Mouse (Mus musculus) embryonic facial prominence, embryonic 11.5 days (tissue): ENCODE measurements around the gene Vav2. TPM values are rescaled to one million over a fixed set of nuclear protein-coding genes. Genes with fewer than 3 reads are reported as not detected.
A peak's percentile ranks its signal among the peaks of the same experiment; 100 is the strongest.

Experiments used
- ATAC-seq: fragments of 200-750 bp; cut with Nextera tagmentation; replicated peaks from 2 replicates; pipeline ENCODE4 v1.8.0; 2017; ENCODE audit warnings: low read depth; ENCODE audit not compliant: insufficient number of reproducible peaks, low FRiP score, low TSS enrichment
- DNase-seq: peaks from one replicate; pipeline ENCODE4 v3.0.0-alpha.2; 2015; ENCODE audit warnings: low spot score
- H3K27ac ChIP-seq: fragments of 300-500 bp; sonication (generic); replicated peaks from 2 replicates; pipeline ENCODE4 v1.5.1; 2014; ENCODE audit warnings: mild to moderate bottlenecking, low read depth, low read length, control low read depth
- H3K27me3 ChIP-seq: fragments of 300-500 bp; sonication (generic); 2 replicates; pipeline ENCODE4 v1.6.1; 2014; ENCODE audit warnings: mild to moderate bottlenecking, low read length, moderate library complexity, mixed read lengths; ENCODE audit not compliant: control insufficient read depth, insufficient read depth
- H3K36me3 ChIP-seq: fragments of 300-500 bp; sonication (generic); replicated peaks from 2 replicates; pipeline ENCODE4 v1.6.1; 2014; ENCODE audit warnings: low read depth, mild to moderate bottlenecking, low read length, moderate library complexity, mixed read lengths; ENCODE audit not compliant: control insufficient read depth, insufficient read depth
- H3K4me1 ChIP-seq: fragments of 300-500 bp; sonication (generic); 2 replicates; pipeline ENCODE4 v1.6.1; 2014; ENCODE audit warnings: low read length, mixed read lengths; ENCODE audit not compliant: control insufficient read depth, insufficient read depth
- H3K4me2 ChIP-seq: fragments of 300-500 bp; sonication (generic); 2 replicates; pipeline ENCODE4 v1.6.1; 2014; ENCODE audit warnings: low read depth, mild to moderate bottlenecking, control low read depth, low read length, moderate library complexity
- H3K4me3 ChIP-seq: fragments of 300-500 bp; sonication (generic); 2 replicates; pipeline ENCODE4 v1.5.1; 2014; ENCODE audit warnings: low read depth, low read length, control low read depth
- H3K9ac ChIP-seq: fragments of 300-500 bp; sonication (generic); replicated peaks from 2 replicates; pipeline ENCODE4 v1.6.1; 2014; ENCODE audit warnings: mild to moderate bottlenecking, control low read depth, low read length
- H3K9me3 ChIP-seq: fragments of 300-500 bp; sonication (generic); replicated peaks from 2 replicates; pipeline ENCODE4 v1.6.1; 2016; ENCODE audit warnings: mild to moderate bottlenecking, low read length, inconsistent platforms, mixed read lengths; ENCODE audit not compliant: control insufficient read depth
- WGBS: fragments of 180-500 bp; shearing (Covaris S2); extraction: QIAGEN DNeasy Blood & Tissue Kit; methylation state at CpG from one replicate; pipeline ENCODE4 v1.1.7; 2014; 5-methylcytosine and 5-hydroxymethylcytosine counted together
- polyA plus RNA-seq: library from polyadenylated mRNA; unstranded; fragments of >200 nt; fragmentation: Nextera tagmentation; extraction: Ambion mirVana; gene quantifications from 2 replicates; pipeline ENCODE4 v1.2.1, GENCODE M21; 2014

The Vav2 gene
- polyA plus RNA-seq, 1 experiment from 2014 or later, result 5.2 TPM

DNA sequence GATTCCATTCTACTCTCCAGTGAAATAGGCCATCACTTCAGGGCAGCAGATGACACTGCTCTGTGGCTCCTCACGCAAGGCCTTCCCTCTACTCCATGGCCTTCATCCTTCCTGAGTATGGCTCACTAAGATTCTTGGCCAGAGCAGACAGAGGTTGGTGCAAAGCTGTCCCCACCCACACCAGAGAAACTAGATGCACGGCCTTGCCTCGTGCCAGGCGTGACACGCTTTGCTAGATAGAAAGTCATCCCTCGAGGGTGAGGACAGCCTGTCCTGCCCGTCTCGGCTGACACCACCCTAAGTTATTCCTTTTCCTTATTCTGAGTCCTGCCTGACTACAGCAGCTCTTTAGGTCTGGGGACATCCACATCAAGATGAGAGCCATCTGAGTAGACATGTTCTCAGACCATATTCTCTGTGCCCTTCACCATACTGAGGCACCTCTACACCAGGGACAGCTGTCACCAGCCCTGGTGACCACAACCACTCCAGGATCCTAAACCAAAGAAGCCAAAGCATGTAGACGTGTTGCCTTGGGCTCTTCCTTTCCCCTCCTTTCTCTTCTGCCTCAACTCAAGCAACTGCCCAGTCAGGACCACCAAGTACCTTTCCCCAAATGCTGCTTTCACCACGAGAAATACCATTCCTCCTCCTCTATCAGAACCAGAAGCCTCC, 97.3 kb downstream of the Vav2 start:
- ATAC-seq (no peak), DNase-seq (no peak)
- H3K9me3 ChIP-seq, result no peaks in the 10 kb centered on the region
- no peak overlapping the region for H3K27ac ChIP-seq
- H3K4me1 ChIP-seq, result no peaks in the 10 kb centered on the region; the same call in 1 of the 2 replicates
- no peak overlapping the region for H3K4me2 ChIP-seq
- H3K4me3 ChIP-seq, result no peak overlapping the region
- H3K27me3 ChIP-seq, result no peaks in the 10 kb centered on the region
- no peaks in the 10 kb centered on the region for H3K36me3 ChIP-seq
- WGBS, result 94% methylated on average over 10 of the region's 10 CpGs
- no peak overlapping the region for H3K9ac ChIP-seq

DNA sequence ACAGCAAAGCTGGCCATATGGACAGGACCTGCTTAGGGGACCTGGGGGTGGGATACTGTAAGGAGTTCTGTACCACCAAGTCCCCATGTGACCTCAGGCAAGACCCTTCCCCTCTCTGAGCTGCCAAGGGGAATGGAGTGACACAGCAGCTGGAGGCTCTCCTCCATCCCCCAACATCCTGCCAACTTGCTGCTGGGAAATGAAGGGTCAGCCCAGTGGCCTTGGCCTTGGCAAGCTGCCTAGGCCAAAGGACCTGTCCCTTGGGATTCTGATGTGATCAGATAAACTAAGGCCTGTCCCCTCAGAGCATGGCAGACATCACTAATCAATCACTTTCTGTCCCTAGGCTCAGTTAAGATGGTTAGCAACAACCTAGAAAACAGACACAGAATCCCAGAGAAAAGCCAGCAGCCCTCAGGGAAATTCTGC, 98.2 kb downstream of the Vav2 start:
- H3K4me2 ChIP-seq, result no peak overlapping the region
- H3K9me3 ChIP-seq, result no peaks in the 10 kb centered on the region
- no peak for DNase-seq
- no peak overlapping the region for H3K4me3 ChIP-seq
- peaks cover under 1% of the 10 kb centered on the region; the same call in 1 of the 2 replicates for H3K4me1 ChIP-seq
- ATAC-seq, result no peak
- no peak overlapping the region for H3K9ac ChIP-seq
- no peaks in the 10 kb centered on the region for H3K36me3 ChIP-seq
- H3K27ac ChIP-seq, result no peak overlapping the region
- no peaks in the 10 kb centered on the region for H3K27me3 ChIP-seq

DNA sequence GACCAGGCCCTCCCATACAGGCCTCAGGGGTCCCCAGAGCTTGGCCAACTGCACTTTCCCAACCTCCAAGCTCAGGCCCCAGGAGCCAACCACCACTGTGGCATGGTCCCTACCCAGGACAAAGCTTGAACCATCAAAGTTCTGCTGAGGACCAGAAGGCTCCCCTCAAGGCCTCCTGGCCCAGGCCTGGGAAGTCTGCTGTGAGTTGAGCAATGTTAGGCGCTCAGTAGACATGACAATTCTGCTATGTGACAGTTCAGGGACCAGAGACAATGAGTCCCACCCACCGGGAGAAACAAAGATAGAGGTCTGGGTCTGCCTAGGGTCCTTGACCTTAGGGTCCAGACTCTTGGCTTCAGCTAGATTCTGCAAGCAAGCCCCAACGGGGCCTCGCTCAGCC, 98.9 kb downstream of the Vav2 start:
- H3K27ac ChIP-seq, result no peak overlapping the region
- no peak for ATAC-seq
- no peak overlapping the region for H3K9ac ChIP-seq
- no peaks in the 10 kb centered on the region for H3K36me3 ChIP-seq
- 75% methylated on average over 4 of the region's 4 CpGs for WGBS
- no peaks in the 10 kb centered on the region for H3K9me3 ChIP-seq
- no peaks in the 10 kb centered on the region for H3K27me3 ChIP-seq
- peaks cover 4% of the 10 kb centered on the region; the same call in 1 of the 2 replicates for H3K4me1 ChIP-seq
- no peak overlapping the region for H3K4me3 ChIP-seq
- H3K4me2 ChIP-seq, result no peak overlapping the region
- no peak for DNase-seq

DNA sequence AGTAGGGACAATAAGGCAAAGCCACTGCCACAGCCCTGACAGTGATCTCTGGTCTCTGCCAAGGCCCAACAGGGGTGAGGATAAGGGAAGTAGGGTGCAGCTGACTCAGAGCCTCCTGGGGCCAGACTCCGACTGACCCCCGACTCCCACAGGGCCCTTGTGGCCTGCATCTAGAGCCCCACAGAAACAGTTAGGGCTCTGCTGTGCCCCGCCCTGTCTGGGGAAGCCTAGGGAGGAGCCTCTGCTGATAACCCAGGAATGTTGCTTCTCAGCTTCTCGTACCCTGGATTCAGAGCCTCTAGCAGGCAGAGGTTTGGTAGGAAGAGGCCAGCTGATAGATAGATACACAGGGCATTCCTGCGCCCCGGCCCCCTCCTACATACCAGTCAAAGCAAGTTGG, 99.8 kb downstream of the Vav2 start:
- Histone ChIP-seq H3K4me2 (no peak overlapping the region), H3K4me1 (peaks cover 4% of the 10 kb centered on the region; the same call in 1 of the 2 replicates), H3K9ac (no peak overlapping the region), H3K9me3 (no peaks in the 10 kb centered on the region), H3K27me3 (no peaks in the 10 kb centered on the region), H3K4me3 (no peak overlapping the region), H3K27ac (no peak overlapping the region), H3K36me3 (no peaks in the 10 kb centered on the region)
- DNase-seq (no peak), ATAC-seq (no peak)
- WGBS, result 74% methylated on average over 6 of the region's 6 CpGs

GRCm38 (mm10) chr2:27326357-27326756, 100.5 kb downstream of the Vav2 start:
- DNase-seq (peak; percentile 56), ATAC-seq (no peak)
- H3K4me1 ChIP-seq, result peaks cover 4% of the 10 kb centered on the region; the same call in 1 of the 2 replicates
- WGBS, result 33% methylated on average over 7 of the region's 7 CpGs
- no peak overlapping the region for H3K4me3 ChIP-seq
- H3K36me3 ChIP-seq, result no peaks in the 10 kb centered on the region
- no peaks in the 10 kb centered on the region for H3K27me3 ChIP-seq
- no peak overlapping the region for H3K27ac ChIP-seq
- H3K9me3 ChIP-seq, result no peaks in the 10 kb centered on the region
- no peak overlapping the region for H3K4me2 ChIP-seq
- H3K9ac ChIP-seq, result no peak overlapping the region

DNA sequence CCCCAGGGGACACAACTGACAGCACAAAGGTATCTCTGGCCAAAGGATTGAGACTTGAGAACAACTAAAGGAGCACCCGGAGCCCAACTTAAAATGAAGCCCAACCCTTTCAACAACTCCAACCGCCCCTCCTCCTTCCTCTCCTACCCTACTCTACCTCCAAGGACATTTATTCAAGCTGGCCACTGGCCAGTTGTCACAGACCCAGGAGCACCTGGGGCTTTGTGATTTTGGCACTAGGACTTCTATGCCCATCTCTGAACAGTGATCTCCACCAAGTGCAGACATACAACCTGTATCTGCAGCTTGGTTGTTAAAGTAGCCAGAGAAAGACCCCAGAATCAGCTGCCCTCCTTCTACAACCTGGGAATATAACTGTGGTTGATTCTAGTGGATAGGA, 102.1 kb downstream of the Vav2 start:
- no peak overlapping the region for H3K9ac ChIP-seq
- H3K36me3 ChIP-seq, result no peaks in the 10 kb centered on the region
- no peak for ATAC-seq
- H3K4me2 ChIP-seq, result no peak overlapping the region
- no peak for DNase-seq
- H3K4me3 ChIP-seq, result no peak overlapping the region
- 19% methylated on average over 2 of the region's 2 CpGs for WGBS
- no peak overlapping the region for H3K27ac ChIP-seq
- H3K27me3 ChIP-seq, result no peaks in the 10 kb centered on the region
- peaks cover 4% of the 10 kb centered on the region; the same call in 1 of the 2 replicates for H3K4me1 ChIP-seq
- no peaks in the 10 kb centered on the region for H3K9me3 ChIP-seq

- H3K4me1 ChIP-seq, result peaks cover 4% of the 10 kb centered on the region; the same call in 1 of the 2 replicates
- no peak overlapping the region for H3K9ac ChIP-seq
- H3K4me2 ChIP-seq, result no peak overlapping the region
- no peaks in the 10 kb centered on the region for H3K36me3 ChIP-seq
- ATAC-seq, result 0 out of 2 replicates have a peak, but pooled peaks have one; percentile 12
- no peaks in the 10 kb centered on the region for H3K27me3 ChIP-seq
- H3K4me3 ChIP-seq, result no peak overlapping the region
- WGBS, result 12% methylated on average over 6 of the region's 6 CpGs
- H3K27ac ChIP-seq, result no peak overlapping the region
- peak; percentile 43 for DNase-seq
- H3K9me3 ChIP-seq, result no peaks in the 10 kb centered on the region
These were observed 105.4 kb downstream of the Vav2 start for GRCm38 (mm10) chr2:27321431-27321875.

GRCm38 (mm10) chr2:27320820-27321219, 106.0 kb downstream of the Vav2 start:
- H3K9ac ChIP-seq, result no peak overlapping the region
- H3K9me3 ChIP-seq, result no peaks in the 10 kb centered on the region
- no peaks in the 10 kb centered on the region for H3K27me3 ChIP-seq
- H3K4me3 ChIP-seq, result no peak overlapping the region
- DNase-seq (no peak), ATAC-seq (no peak)
- WGBS, result 56% methylated on average over 8 of the region's 8 CpGs
- H3K4me1 ChIP-seq, result peaks cover 4% of the 10 kb centered on the region; the same call in 1 of the 2 replicates
- no peaks in the 10 kb centered on the region for H3K36me3 ChIP-seq
- no peak overlapping the region for H3K27ac ChIP-seq
- no peak overlapping the region for H3K4me2 ChIP-seq
